Mouse (Mus musculus) Patski (cell line): ENCODE results near the gene Cmah. TPM values are rescaled to one million over a fixed set of nuclear protein-coding genes. Genes with fewer than 3 reads are reported as not detected.

Experiments
- ATAC-seq: fragments of 100-300 bp; one replicate; pipeline ENCODE4 v1.8.0; 2021
- CTCF ChIA-PET: fragments of 350-600 bp; sonication (Branson Sonifier 250); formaldehyde crosslinking; loops from one replicate; lab custom pipeline; 2022; ENCODE audit warnings: inconsistent platforms; lab: Charles Lee
- POLR2A ChIA-PET: fragments of 350-600 bp; sonication (Branson Sonifier 250); formaldehyde crosslinking; loops from one replicate; lab custom pipeline; 2022; ENCODE audit warnings: antibody characterized with exemption, inconsistent platforms; lab: Charles Lee
- DNase-seq: peaks from one replicate; pipeline ENCODE4 v3.0.0-alpha.2; 2011; ENCODE audit warnings: low read depth, low spot score
- H3K27me3 ChIP-seq: fragments of 371-371 bp; one replicate; pipeline ENCODE4 v1.5.1; 2021
- CTCF ChIP-seq: fragments of 100-300 bp; IDR thresholded peaks from one replicate; pipeline ENCODE4 v1.5.1; 2021
- in situ Hi-C: fragments of 300-500 bp; cut with MboI; formaldehyde crosslinking; loops from 3 replicates; pipeline ENCODE4 v1.11.1; 2018; ENCODE audit warnings: low pct_unique_long_range_greater_than_20kb, mixed read lengths
- polyA plus RNA-seq: library from polyadenylated mRNA; unstranded; gene quantifications from one replicate; pipeline ENCODE4 v1.2.3, GENCODE M21; 2021

Cmah gene
- polyA plus RNA-seq, 1 experiment from 2014 or later, result 0.99 TPM

DNA sequence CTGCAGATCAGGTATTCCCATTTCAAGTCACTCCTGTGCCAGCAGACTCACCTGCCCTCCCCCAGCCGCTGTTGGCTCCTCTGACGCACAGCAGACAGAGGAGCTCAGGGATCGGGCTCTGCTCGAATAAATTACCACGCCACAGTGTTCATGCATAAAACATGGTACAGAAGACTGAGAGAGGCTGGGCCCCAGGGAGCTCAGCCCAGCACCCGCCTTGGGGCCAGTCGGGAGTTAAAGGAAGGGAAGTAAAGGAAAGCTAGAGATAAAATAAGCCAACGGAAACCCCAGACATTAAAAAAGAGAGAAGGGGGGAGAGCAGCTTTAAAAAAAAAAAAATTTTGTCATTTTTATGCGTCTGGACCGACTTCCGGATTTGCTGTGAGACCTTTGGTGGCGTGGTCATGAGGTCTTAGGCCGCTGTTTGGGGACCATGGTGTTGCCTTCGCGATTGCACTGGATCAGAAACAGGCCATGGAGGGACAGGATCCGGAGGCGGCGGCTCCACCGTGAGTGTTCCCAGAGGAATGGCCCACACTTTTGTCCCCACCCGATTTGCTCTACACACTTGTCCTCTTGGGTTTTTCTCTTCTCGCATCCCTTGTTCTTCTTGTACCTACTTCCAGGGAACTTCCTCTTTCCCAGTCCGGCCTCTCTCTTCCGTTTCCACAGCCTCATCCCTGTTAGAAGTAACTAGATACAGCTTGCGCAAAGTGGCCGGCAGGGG, 174.1 kb downstream of the Cmah start:
- CTCF ChIA-PET, result interaction anchor here (0.6 to 2.1 kb wide), 3 partner anchors 12 to 185 kb away, joined by 3 to 17 read pairs (median 4); no protein-coding TSS in a partner anchor
- no peak for DNase-seq
- POLR2A ChIA-PET, result no interaction called here
- no peak for TF ChIP-seq CTCF
- ATAC-seq, result no peak
- in situ Hi-C loops, result no loop called here
- H3K27me3 ChIP-seq, result no peaks in the 10 kb centered on the region

GRCm38 (mm10) chr13:24501919-24502318, 174.7 kb downstream of the Cmah start:
- CTCF ChIA-PET, result interaction anchor here (0.6 to 4.3 kb wide), 4 partner anchors 13 to 185 kb away, joined by 3 to 21 read pairs (median 4); no protein-coding TSS in a partner anchor
- no peak for ATAC-seq
- POLR2A ChIA-PET, result no interaction called here

DNA sequence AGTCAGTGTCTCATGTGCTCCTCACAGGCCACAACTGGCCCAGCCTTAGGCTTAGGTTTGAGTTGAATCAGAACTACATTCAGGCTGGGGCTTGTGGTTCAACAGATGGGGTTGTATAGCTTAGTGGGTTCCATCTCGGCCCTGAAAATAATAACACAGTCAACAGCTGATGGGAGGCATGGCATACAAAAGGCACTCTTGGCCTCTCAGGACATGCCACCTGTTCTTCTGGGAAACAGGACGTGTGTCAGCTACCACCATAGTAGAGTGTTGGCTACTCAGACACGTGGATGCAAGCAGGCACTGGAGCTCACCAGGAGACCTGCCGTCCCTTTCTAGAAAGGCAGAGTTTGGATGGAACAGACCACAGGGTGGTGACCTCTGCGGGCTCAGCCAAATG, 178.6 kb downstream of the Cmah start:
- TF ChIP-seq CTCF, result no peak
- POLR2A ChIA-PET, result no interaction called here
- CTCF ChIA-PET, result interaction anchor here (1.0 to 4.3 kb wide), 3 partner anchors 23 to 194 kb away, joined by 3 to 21 read pairs (median 3); no protein-coding TSS in a partner anchor
- no peak for ATAC-seq
- in situ Hi-C loops, result no loop called here
- no peak for DNase-seq
- H3K27me3 ChIP-seq, result no peaks in the 10 kb centered on the region

More at GRCm38 (mm10) chr13:24501919-24502318, 174.7 kb downstream of the Cmah start:
- no peak for TF ChIP-seq CTCF
- DNase-seq, result no peak
- H3K27me3 ChIP-seq, result no peaks in the 10 kb centered on the region
- in situ Hi-C loops, result no loop called here

GRCm38 (mm10) chr13:24507156-24507555, 180.0 kb downstream of the Cmah start:
- ChIA-PET POLR2A (interaction anchor here (0.6 kb wide), 1 partner anchor 59 kb away, joined by 3 read pairs; no protein-coding TSS in a partner anchor), CTCF (interaction anchor here (1.3 kb wide), 1 partner anchor 10 kb away, joined by 4 read pairs; no protein-coding TSS in a partner anchor)
- H3K27me3 ChIP-seq, result no peaks in the 10 kb centered on the region
- ATAC-seq (no peak), DNase-seq (no peak)
- TF ChIP-seq CTCF, result no peak
- in situ Hi-C loops, result no loop called here

- no peak for TF ChIP-seq CTCF
- no peak for ATAC-seq
- ChIA-PET POLR2A (interaction anchor here (0.6 kb wide), 1 partner anchor 152 kb away, joined by 3 read pairs; no protein-coding TSS in a partner anchor), CTCF (interaction anchor here (1.3 kb wide), 1 partner anchor 11 kb away, joined by 3 read pairs; no protein-coding TSS in a partner anchor)
- no peak for DNase-seq
- H3K27me3 ChIP-seq, result no peaks in the 10 kb centered on the region
- in situ Hi-C loops, result no loop called here
These were observed 181.7 kb downstream of the Cmah start for GRCm38 (mm10) chr13:24508917-24509316.

GRCm38 (mm10) chr13:24511367-24511766, 184.2 kb downstream of the Cmah start:
- DNase-seq (no peak), ATAC-seq (no peak)
- ChIA-PET POLR2A (no interaction called here), CTCF (no interaction called here)
- TF ChIP-seq CTCF, result no peak
- in situ Hi-C loops, result no loop called here
- no peaks in the 10 kb centered on the region for H3K27me3 ChIP-seq

DNA sequence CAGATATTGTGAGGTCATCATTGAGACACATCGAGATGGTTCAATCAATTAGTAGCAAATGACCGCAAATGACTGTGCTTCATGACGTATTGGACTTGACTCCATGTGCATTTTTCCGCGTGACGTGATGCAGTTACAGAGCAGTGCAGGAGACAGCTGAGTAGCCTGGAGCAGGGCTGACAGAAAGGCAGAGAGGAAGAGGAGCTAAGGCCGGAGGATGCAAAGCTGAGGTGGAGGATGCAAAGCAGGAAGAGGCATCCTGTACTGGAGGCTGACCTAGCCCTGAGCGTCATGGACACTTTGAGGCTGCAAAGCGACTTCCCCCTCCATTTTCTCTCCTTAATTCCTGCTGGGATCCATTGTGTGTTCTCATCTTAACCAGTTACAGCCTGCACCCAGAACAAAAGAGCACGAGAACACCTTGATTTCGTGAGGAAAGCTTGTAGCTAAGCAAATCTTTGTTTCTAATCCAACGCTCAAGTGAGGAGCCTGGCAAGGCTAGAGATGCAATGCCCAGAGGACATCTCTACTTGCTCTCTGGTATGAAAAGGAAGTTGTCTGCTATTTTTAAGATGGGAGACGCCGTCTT, 184.8 kb downstream of the Cmah start:
- no peak for ATAC-seq
- TF ChIP-seq CTCF, result no peak
- in situ Hi-C loops, result no loop called here
- ChIA-PET POLR2A (no interaction called here), CTCF (no interaction called here)
- DNase-seq, result no peak
- H3K27me3 ChIP-seq, result no peaks in the 10 kb centered on the region

- POLR2A ChIA-PET, result no interaction called here
- ATAC-seq (no peak), DNase-seq (no peak)
- in situ Hi-C loops, result no loop called here
- TF ChIP-seq CTCF, result no peak
- CTCF ChIA-PET, result interaction anchor here (1.0 to 1.7 kb wide), 2 partner anchors 14 to 173 kb away, joined by 3 to 6 read pairs; no protein-coding TSS in a partner anchor
- no peaks in the 10 kb centered on the region for H3K27me3 ChIP-seq
These were observed 186.5 kb downstream of the Cmah start for GRCm38 (mm10) chr13:24513717-24514116.

DNA sequence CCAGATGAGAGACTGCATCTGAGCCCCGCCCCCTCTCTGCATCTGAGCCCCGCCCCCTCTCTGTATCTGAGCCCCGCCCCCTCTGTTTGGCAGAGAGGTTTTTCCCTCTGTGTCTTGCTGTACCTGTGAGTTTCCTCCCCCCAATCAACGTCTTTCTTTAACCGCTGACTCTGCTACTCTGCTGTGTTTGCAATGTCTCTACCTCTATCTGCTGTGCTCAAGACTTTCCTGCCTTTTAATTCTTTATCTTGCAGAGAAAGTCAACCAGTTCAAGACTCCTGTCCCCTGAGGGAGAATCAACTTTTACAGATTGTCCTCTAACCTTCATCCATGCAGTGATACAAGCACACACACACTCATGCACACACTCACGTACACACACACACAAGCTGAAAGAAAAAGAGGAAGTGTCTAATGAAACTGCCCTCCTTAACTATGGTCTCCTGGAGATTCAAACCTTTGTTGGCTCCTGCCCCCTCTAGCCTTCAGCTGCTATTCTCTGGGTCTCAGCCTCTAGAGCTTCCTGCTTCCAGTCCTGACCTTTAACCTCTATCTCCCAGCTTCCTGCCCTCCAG, 188.0 kb downstream of the Cmah start:
- no peaks in the 10 kb centered on the region for H3K27me3 ChIP-seq
- ATAC-seq (no peak), DNase-seq (no peak)
- no peak for TF ChIP-seq CTCF
- CTCF ChIA-PET, result interaction anchor here (1.3 to 1.7 kb wide), 3 partner anchors 12 to 405 kb away, joined by 3 to 6 read pairs (median 4); no protein-coding TSS in a partner anchor
- POLR2A ChIA-PET, result interaction anchor here (0.5 kb wide), 1 partner anchor 25 kb away, joined by 3 read pairs; no protein-coding TSS in a partner anchor
- in situ Hi-C loops, result no loop called here

DNA sequence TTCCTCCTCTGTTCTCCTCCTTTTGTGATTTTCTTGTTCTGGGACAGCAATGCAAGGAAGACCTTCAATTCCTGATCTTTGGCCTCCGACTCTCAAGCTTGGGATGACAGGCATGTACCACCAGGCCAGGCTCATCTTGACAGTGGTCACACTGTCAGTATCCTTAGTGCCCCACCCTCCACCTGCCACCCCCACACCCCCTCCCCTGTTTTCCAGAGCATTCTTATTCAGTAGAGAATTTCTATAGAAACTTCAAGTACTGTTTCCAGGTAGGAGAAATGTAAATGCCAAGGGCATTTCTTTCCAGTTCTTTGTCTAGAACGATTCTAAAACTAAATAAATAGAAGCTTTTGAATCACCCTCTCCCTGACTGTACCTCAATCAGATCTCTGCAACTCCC, 190.6 kb downstream of the Cmah start:
- DNase-seq (no peak), ATAC-seq (no peak)
- POLR2A ChIA-PET, result no interaction called here
- no peaks in the 10 kb centered on the region for H3K27me3 ChIP-seq
- in situ Hi-C loops, result no loop called here
- CTCF ChIA-PET, result interaction anchor here (1.0 to 3.5 kb wide), 4 partner anchors 11 to 171 kb away, joined by 3 to 21 read pairs (median 4); no protein-coding TSS in a partner anchor
- no peak for TF ChIP-seq CTCF
